Mouse (Mus musculus): ENCODE measurements around the gene Dhrs3.

Gene Dhrs3

DNA sequence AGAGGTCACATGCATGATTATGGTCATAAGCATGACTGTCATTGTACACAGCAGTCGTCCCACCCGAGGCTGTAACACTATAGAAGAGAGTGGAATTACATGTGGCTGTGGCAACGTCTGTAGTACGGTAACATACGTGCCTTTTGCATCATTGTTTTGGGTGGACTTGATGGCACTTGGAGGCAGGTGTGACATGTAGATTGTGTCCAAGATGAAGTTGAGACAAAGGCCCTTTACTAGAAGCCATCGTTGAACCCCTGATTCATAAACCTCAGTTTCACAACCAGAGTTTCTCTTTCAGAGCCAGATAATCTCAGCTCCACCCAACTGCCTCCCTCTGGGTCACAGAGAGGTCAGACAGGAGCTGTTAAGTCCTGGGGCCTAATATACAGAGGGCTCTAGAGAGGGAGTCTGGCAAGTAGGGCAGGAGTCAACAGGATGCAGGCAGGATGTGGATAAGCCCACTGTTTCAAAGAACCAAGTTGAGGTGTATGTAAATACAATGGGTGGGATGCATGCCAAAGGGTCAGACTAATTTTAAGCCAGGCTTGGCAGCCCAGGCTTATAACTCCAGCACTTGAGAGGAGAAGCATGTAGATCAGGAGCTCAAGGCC is 5.5 kb downstream of the Dhrs3 start:
- DNase-seq: peak; percentile 87

DNA sequence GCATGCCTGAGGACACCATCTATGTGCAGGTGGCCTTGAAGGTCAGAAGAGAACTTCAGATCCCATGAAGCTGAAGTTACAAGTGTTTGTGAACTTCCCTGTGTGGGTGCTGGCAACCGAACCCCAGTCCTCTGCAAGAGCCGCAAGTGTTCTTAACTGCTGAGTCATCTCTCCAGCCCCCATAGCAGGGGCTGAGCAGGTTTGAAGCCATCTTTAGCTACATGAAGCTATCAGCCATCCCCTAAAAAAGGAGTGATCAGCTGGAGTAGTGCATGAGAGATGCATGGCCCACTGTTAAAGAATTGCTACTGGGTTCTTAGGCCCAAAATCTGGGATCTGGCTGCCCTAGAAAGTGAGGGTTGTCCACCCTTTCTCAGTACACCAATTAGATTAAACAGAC is 6.1 kb downstream of the Dhrs3 start:
- no peak for DNase-seq

- DNase-seq: peak; percentile 49
Measured at GRCm38 (mm10) chr4:144901561-144902111, 9.0 kb downstream of the Dhrs3 start.

GRCm38 (mm10) chr4:144903088-144903487 is 10.5 kb downstream of the Dhrs3 start:
- DNase-seq: no peak

GRCm38 (mm10) chr4:144903932-144904331 is 11.3 kb downstream of the Dhrs3 start:
- peak; percentile 91 for DNase-seq

DNA sequence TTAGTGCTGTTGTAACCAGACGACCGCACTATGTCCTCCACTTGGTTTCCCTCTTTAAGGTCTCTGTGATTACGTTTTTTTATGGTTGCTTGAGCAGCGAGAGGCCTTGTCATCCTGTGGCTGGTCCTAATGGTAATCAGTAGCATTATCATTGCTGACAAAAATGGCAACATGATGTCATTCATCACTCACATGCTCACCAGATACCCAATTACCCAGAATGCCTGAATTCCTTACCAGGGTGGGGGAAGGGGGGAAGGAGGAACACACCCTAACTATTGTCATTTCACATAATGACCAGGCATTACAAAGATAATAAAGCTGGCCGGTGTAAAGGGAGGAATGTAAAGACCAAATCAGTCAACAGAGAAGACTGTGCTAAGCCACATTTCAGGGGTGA is 12.5 kb downstream of the Dhrs3 start:
- no peak for DNase-seq

DNA sequence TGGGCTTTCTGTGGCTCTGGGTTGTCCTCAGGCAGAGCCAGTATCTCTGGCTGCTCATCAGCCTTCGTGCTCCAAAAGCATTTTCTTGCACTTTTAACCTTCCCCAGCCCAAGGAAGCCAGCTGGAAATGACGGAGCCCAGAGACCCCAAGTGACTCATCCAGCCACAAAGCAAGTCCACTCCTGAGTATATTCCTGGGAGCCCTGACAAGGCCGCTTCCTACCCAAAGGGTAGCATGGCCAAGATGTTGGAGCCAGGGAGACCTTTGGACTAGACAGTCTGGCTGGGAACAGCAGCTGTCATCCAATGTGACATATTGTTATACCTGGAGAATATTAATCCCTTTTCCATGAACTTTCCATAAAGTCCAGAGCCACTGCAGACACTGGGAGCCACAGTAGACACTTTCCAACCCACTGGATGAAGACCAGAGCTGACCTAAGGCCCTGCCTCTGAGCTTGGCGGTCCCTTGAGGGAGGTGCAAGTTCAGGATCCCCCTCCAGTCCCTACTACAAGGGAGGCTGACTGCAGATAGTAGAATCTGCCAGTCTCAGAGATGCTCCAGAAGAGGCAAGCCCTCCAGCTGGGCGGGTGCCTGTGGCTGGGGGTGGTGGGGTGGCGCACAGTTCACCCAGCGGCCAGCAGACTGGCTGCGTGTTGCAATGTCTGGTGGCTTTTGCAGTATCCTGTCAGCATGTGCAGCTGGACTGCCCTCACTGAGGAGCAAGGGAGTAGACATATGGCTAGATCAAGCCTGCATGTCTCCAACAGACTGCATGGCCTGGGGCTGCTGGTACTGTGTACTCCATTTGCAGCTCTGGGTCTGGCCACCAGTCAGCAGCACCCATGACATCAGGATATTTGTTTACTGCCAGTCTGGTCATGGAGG is 13.6 kb downstream of the Dhrs3 start:
- peak; percentile 79 for DNase-seq

DNA sequence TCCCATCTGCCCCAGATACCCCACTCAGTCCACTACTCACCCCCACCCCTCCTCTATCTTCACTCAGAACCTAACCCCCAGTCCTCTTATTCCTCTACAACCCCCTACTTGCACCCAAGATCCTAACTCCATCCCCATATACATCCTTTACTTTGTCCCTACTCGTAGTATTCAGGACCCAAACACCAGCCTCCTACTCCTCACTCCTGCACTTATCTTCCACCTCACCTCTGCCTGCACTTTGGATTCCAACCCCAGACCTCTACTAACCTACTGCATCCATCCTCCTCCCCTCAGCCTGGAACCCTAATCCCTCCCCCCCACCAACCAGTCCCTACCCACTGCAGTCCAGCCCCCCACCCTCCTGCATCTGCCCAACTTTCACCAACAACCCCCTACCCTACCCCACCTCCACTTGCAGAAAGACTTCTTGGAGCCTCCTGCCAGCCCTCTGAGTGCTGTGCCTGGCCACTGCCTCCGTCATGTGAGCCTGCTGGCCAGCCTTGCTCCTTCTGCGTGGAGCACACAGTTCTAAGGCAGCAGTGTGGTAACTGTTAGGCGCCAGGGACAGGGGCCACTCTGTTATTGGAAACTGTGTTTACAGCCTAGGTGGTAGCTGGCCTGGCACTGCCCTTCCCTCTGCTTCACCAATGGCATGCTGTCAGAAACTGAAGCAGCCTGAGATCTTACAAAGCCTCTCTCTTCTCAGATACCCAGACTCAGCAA is 14.5 kb downstream of the Dhrs3 start:
- DNase-seq: no peak

DNA sequence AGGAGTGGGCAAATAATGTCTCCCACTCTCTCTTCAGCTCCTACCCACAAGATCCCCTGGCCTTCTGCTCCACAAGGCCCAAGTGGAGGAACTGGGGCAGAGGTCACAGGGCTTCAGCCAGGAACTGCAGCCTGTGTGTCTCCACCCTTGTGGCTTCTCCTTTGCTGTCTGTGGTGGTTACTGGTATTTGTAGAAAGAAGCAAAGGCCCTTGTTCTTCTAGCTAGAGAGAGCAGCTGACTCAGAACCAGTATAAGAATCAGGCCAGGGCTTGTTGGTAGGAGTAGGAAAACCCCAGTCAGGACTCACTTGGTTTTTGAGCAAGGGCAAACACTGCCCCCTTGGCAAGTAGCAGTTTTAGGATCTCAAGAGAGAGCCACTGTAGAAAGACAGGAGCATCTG is 16.2 kb downstream of the Dhrs3 start:
- peak; percentile 56 for DNase-seq

DNA sequence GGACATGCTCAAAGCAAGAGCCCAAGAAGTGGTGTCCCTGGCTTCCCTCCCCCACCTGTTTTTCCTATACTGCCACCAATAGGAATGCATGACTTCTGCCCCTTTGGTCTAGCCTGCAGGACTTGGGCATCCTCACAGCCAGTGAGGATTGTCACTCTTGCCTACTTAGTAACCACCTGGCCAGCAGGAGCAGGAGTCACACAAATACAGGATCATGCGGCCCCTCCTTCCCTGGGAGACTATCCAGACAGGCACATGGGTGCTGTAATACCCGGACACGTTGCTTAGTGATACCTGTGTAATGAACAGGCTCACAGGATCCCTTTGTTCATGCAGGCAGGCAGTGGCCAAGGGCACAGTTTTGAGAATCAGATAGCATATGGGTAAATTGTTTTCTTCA is 17.7 kb downstream of the Dhrs3 start:
- no peak for DNase-seq

DNA sequence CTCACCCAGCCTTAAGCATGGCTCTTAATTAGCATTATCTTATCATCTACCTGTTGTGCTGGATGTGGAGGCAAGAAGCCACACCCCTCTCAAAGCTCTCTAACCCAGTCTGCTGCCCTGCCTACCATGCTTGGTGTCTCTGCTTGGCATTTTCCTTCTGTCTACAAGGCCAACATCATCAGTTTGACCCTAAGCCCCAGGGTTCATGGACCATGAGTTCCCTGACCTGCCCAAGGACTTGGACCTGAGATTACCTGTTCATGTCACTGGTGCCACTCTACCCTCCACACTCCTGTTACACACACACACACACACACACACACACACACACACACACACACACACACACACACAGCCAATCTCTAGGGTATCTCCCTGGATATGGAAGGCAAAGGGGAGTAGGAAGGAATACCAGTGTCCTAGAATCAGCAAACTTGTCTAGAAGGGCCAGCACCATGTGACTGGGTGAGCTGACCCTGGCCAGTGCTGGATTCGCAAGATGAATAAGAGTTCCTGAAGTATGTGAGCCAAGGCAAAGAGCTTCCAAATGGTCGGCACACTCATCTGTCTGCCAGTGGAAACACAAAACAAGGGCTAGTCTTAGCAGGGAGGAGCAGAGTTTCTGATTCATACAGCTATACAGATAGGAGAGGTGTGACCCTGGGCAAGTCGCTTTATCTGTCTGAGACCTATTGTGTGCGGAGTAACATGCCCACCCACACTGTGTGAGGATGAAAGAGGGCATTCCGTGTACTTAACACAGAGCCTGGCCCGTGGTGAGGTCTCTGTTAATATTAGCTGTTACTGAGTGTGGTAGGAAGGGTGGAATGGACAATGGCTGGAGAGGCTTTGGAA is 20.9 kb downstream of the Dhrs3 start:
- no peak for DNase-seq

GRCm38 (mm10) chr4:144916520-144916919 is 23.9 kb downstream of the Dhrs3 start:
- DNase-seq: no peak

DNA sequence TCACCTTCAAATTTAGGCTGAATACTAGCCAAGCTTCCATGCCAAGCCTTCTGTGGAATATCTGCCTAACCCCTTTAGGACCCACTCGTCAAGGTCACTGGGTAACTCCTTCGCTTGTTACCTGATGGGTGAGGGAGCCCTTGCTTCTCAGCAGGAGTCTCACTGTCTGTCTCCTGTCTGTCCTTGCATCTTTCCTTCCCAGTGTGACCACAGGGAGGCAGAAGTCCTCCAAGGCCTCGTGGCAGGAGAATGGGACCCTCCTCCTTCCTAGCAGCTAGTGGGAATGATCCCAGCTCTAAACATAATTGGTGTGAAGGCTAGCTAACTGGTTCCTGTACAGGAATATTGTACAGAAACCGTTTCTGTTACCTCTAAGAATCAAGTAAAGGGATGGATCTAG is 24.5 kb downstream of the Dhrs3 start:
- DNase-seq: no peak

GRCm38 (mm10) chr4:144918501-144918900 is 25.9 kb downstream of the Dhrs3 start:
- DNase-seq: no peak

DNA sequence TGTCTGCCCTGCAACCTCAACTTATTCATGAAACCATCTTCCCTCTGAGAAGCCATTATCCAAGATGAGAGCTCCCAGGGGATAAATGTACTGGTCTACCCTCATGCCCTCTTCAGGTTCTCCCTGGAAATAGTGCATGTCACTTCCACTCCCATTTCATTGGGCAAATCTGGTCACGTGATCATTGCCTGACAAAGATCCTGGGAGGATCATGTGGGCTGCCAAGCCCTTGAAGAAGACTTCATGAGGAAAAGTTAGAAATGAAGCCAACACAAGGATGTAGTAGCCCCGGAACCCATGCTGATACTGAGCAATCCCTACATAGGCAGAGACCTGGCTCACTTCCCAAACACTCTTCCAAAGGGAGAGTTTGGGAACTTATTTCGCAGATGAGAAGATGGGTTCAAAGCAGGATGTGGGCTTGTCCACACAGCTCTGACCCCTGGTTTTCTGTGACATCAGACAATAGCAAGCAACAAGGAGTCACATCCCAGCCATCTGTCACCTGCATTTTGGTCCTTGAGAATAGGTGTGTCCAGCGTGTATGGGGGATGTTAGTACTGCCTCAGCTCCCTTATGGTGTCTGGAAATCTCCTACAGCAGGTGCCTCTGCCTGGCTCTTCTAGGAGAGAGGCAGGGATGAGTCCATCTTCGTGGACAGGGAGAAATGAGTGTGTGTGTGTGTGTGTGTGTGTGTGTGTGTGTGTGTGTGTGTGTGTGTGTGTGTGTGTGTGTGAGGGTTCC is 36.2 kb downstream of the Dhrs3 start:
- DNase-seq: no peak

DNA sequence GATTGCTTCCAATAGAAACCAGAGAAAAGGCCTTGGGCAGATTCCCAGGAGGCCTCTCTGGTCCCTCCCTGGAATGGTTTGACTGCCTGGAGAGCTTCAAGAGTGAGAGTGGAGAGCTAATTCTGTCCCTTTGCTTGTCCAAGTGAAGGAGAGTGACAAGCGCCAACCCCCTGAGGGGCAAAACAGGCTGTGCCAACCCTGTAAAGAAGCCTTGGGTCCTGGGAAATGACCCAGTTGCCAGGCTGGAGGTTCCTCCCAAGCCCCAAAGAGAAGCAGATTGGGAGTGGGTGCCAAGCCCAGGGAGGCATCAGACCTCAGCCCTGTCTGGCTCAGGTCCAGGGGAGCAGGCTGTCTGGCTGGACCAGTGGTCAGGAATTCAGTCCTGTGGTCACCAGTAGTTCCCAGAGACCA is 37.2 kb downstream of the Dhrs3 start:
- DNase-seq: peak; percentile 93

DNA sequence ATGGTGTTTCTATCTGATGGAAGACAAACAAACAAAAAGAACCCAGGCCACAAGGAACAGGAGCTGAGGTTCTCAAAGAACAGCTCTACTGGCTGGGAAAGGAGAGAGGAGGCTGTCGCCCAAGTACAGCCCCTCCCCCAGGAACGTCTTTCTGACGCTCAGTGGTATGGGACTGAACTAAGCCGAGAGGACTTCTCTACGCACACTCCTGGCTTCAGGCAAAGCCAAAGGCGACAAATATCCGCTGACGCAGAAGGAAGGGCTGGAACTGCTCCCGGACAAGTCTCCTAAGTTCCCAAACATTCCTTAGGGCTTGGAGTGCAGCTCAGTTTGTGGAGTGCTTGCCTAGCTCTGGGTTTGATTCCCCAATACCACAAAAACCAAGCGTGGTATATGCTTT is 37.7 kb downstream of the Dhrs3 start:
- DNase-seq: peak; percentile 86

DNA sequence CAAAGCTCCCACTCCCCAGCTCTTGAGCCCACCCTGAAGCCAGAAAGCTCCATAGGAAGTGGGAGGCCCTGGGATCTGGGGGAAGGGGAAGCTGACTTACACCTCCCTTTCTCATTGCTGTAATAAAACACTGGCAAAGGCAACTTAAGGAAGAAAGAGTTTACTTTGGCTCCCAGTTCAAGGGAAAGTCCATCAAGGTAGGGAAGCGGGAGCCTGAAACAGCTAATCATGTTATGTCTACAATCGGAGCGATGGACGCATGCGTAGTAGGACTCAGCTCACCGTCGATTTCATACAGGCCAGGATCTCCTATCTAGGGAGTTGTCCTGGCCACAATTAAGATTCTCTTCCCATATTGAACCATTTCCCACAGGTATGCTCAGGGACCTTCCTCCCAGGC is 38.5 kb downstream of the Dhrs3 start:
- no peak for DNase-seq

DNA sequence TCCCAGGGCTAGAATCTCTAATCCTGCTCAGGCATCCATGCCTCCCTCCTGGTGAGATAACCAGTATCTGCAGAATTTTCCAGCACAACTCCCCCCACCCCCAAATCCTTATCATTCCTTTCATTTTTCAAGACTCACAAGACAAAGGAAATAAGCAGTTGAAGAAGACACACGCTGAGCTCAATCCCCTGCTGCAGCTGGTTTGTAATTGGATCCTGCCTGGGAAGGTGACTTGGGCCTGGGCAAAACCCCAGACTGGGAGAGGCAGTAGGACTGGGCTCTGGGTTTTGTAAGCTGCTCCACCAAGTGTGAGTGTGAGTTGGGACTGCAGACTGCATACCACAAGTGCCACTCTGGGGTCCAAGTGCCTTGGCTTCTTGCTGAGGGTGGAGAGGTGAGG is 41.9 kb downstream of the Dhrs3 start:
- no peak for DNase-seq

DNA sequence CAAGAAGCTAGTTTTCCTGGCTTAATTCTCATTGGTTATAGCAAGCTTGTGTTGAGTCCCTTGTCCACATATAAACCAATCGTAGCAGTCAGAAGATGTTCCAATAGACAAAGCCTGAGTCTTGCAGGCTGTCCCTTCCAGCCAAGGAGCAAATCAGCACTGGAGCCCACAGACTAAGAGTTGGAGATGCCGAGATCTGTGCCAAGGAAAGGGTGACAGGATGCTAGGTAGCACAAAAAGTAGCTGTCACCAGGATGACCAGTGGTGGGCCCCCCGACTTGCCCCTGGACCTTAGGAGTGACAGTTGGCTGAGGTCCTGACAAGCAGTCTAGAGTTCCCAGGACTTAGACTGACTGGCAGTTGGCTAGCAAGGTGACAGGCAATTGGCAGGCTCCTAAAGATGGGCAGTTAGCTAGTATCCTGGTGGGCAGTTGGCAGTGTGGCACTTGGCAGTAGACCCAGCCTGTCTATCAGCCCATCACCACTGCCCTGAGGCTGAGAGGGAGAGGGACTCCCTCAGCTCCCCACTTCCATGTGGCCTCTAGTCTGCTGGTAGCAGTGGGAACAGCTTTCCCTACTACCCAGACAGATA is 44.0 kb downstream of the Dhrs3 start:
- DNase-seq: no peak

DNA sequence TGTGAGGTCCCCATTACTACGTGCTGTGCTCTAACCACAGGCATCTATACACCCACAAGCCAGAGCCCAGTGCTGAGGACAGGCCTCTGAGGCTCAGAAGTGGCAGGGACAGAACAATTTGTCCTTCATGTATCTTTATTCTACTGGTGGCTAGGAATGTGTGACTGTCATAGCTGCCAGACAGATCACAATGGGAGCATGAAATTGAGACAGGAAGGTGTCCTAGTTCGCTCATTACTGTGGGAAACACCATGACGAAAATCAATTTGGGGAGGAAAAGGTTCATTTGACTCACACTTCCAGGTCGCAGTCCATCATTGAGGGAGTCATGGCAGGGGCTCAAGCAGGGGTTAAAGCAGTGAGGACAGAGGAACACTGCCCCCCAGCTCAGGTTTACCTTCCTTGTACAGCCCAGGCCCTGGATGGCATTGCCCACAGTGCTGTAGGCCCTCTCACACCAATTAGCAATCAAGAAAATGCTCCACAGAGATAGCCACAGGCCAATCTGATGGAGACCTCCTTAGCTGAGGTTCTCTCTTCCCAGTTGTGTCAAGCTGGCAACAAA is 47.3 kb downstream of the Dhrs3 start:
- DNase-seq: no peak

Measured in kidney, adult 11 months (tissue).